Mouse (Mus musculus) ES-E14 (cell line): ENCODE results near the gene Dagla. TPM values are rescaled to one million over a fixed set of nuclear protein-coding genes. Genes with fewer than 3 reads are reported as not detected.

ENCODE experiments used
- DNase-seq: peaks from one replicate; pipeline ENCODE4 v3.0.0-alpha.2; 2013; ENCODE audit warnings: low read depth, low spot score
- H3K27ac ChIP-seq: 2 replicates; pipeline ENCODE4 v1.5.1; 2012; ENCODE audit warnings: low read depth, mild to moderate bottlenecking, low read length, moderate library complexity, mixed read lengths; ENCODE audit not compliant: poor library complexity, insufficient read depth, severe bottlenecking
- H3K36me3 ChIP-seq: 2 replicates; pipeline ENCODE4 v1.6.1; 2012; ENCODE audit warnings: mild to moderate bottlenecking, low read length, moderate library complexity, mixed read lengths; ENCODE audit not compliant: control insufficient read depth, poor library complexity, insufficient read depth, severe bottlenecking
- H3K4me1 ChIP-seq, 2 experiments: fragments of 150-350 bp in 1 of 2; sonication (generic) in 1 of 2; 2 replicates each; pipeline ENCODE4 v1.6.1; 2012; ENCODE audit warnings: low read length in 2 of 2, mild to moderate bottlenecking in 1 of 2, mixed read lengths in 1 of 2; ENCODE audit not compliant: control insufficient read depth in 2 of 2, insufficient read depth in 2 of 2, poor library complexity in 1 of 2
- H3K4me3 ChIP-seq, 2 experiments: fragments of 150-350 bp in 1 of 2; sonication (generic) in 1 of 2; 2 replicates each; pipeline ENCODE4 v1.5.1; 2012; ENCODE audit warnings: low read length in 2 of 2, low read depth in 1 of 2, mild to moderate bottlenecking in 1 of 2, mixed read lengths in 1 of 2; ENCODE audit not compliant: insufficient read depth in 1 of 2, poor library complexity in 1 of 2, severe bottlenecking in 1 of 2
- H3K9ac ChIP-seq: 2 replicates; pipeline ENCODE4 v1.6.1; 2012; ENCODE audit warnings: low read depth, mild to moderate bottlenecking, low read length, mixed read lengths; ENCODE audit not compliant: poor library complexity, insufficient read depth, severe bottlenecking
- H3K9me3 ChIP-seq: fragments of 150-350 bp; sonication (generic); 2 replicates; pipeline ENCODE4 v1.6.1; 2012; ENCODE audit warnings: low read depth, mild to moderate bottlenecking, low read length; ENCODE audit not compliant: control insufficient read depth, insufficient read depth
- CHD2 ChIP-seq: IDR thresholded peaks from 2 replicates; pipeline ENCODE4 v1.6.1; 2014; ENCODE audit warnings: mild to moderate bottlenecking, low read depth, low read length, inconsistent platforms
- HCFC1 ChIP-seq: IDR thresholded peaks from 2 replicates; pipeline ENCODE4 v1.6.1; 2012; ENCODE audit warnings: low read length, inconsistent platforms, borderline replicate concordance; ENCODE audit not compliant: insufficient read depth
- MAFK ChIP-seq: IDR thresholded peaks from 2 replicates; pipeline ENCODE4 v1.6.1; 2014; ENCODE audit warnings: mild to moderate bottlenecking, low read depth, low read length, inconsistent platforms; ENCODE audit not compliant: insufficient read depth
- ZC3H11A ChIP-seq: IDR thresholded peaks from 2 replicates; pipeline ENCODE4 v1.6.1; 2012; ENCODE audit warnings: low read depth, mild to moderate bottlenecking, inconsistent platforms, low read length, borderline replicate concordance
- ZNF384 ChIP-seq: IDR thresholded peaks from 2 replicates; pipeline ENCODE4 v1.6.1; 2012; ENCODE audit warnings: low read depth, low read length, inconsistent platforms
- in situ Hi-C, 2 experiments: fragments of 600-800 bp; cut with MboI; formaldehyde crosslinking; loops; one replicate each; pipeline ENCODE4 v1.15.1; 2025; ENCODE audit warnings: low sequenced_read_pairs in 2 of 2, inconsistent platforms in 1 of 2; ENCODE audit not compliant: unreplicated experiment in 2 of 2
- total RNA-seq: library from RNA; depleted of rRNA; stranded (reverse); fragments of 300-350 nt; gene quantifications from 2 replicates; pipeline ENCODE4 v1.2.3, GENCODE M21; 2012

Dagla gene
- total RNA-seq, 1 experiment = 1.2 TPM

GRCm38 (mm10) chr19:10339271-10339670 lies 34.6 kb upstream of the Dagla start:
- no peak for DNase-seq
- H3K9me3 ChIP-seq = no peaks in the 10 kb centered on the region
- no peak overlapping the region for H3K4me3 ChIP-seq
- TF ChIP-seq ZC3H11A (no peak), MAFK (no peak), HCFC1 (no peak), CHD2 (no peak), ZNF384 (no peak)
- in situ Hi-C loops = no loop called here
- H3K36me3 ChIP-seq = no peaks in the 10 kb centered on the region
- no peak overlapping the region for H3K9ac ChIP-seq
- peaks cover 0 to 3% of the 10 kb centered on the region in 2 experiments; a peak in 1 of 4 replicates for H3K4me1 ChIP-seq
- H3K27ac ChIP-seq = no peak overlapping the region

GRCm38 (mm10) chr19:10338724-10339123 lies 34.0 kb upstream of the Dagla start:
- DNase-seq = no peak
- Histone ChIP-seq H3K9me3 (no peaks in the 10 kb centered on the region), H3K4me1 (peaks cover 0 to 3% of the 10 kb centered on the region in 2 experiments; a peak in 1 of 4 replicates), H3K36me3 (no peaks in the 10 kb centered on the region), H3K9ac (no peak overlapping the region), H3K27ac (no peak overlapping the region), H3K4me3 (no peak overlapping the region)
- in situ Hi-C loops = no loop called here
- TF ChIP-seq MAFK (no peak), HCFC1 (no peak), ZC3H11A (no peak), CHD2 (no peak), ZNF384 (no peak)

GRCm38 (mm10) chr19:10334467-10334866 lies 29.8 kb upstream of the Dagla start:
- Histone ChIP-seq H3K4me3 (no peak overlapping the region), H3K9ac (no peak overlapping the region), H3K36me3 (no peaks in the 10 kb centered on the region), H3K27ac (no peak overlapping the region), H3K4me1 (no peaks in the 10 kb centered on the region), H3K9me3 (no peaks in the 10 kb centered on the region)
- in situ Hi-C loops = no loop called here
- no peak for DNase-seq
- TF ChIP-seq ZC3H11A (no peak), ZNF384 (no peak), MAFK (no peak), HCFC1 (no peak), CHD2 (no peak)

GRCm38 (mm10) chr19:10333545-10334252 lies 29.0 kb upstream of the Dagla start:
- Histone ChIP-seq H3K4me1 (no peaks in the 10 kb centered on the region), H3K27ac (no peak overlapping the region), H3K9me3 (no peaks in the 10 kb centered on the region), H3K9ac (no peak overlapping the region), H3K4me3 (no peak overlapping the region), H3K36me3 (no peaks in the 10 kb centered on the region)
- peak; percentile 70 for DNase-seq
- in situ Hi-C loops = no loop called here
- TF ChIP-seq ZNF384 (no peak), ZC3H11A (peak; percentile 92), HCFC1 (no peak), CHD2 (no peak)

- no peaks in the 10 kb centered on the region for H3K9me3 ChIP-seq
- H3K36me3 ChIP-seq = no peaks in the 10 kb centered on the region
- no peak overlapping the region for H3K27ac ChIP-seq
- H3K4me3 ChIP-seq = no peak overlapping the region
- H3K4me1 ChIP-seq = no peaks in the 10 kb centered on the region
- no peak for DNase-seq
- TF ChIP-seq ZNF384 (no peak), HCFC1 (no peak), MAFK (no peak), CHD2 (no peak), ZC3H11A (no peak)
- in situ Hi-C loops = no loop called here
- no peak overlapping the region for H3K9ac ChIP-seq
Measured at GRCm38 (mm10) chr19:10331706-10332105, 27.0 kb upstream of the Dagla start.
